Mouse (Mus musculus) intestine, postnatal 0 days (tissue): ENCODE measurements at regions not wholly inside any gene's neighbourhood (a gene's known extent, or its start where the extent isn't known, plus 50 kb on each side); places are given as distances from the start of the nearest gene placed in this dataset.
"Not testable (repeated sequence)": the region's sequence is repeated elsewhere in the genome, so short reads cannot be mapped to it uniquely, and the experiment has no call there.

Experiments used
- ATAC-seq: fragments of 200-750 bp; cut with Nextera tagmentation; 2 replicates; pipeline ENCODE4 v1.8.0; 2017; ENCODE audit warnings: mild to moderate bottlenecking, moderate TSS enrichment, moderate library complexity
- H3K27ac ChIP-seq: fragments of 300-500 bp; sonication (generic); 2 replicates; pipeline ENCODE4 v1.5.1; 2014; ENCODE audit warnings: mild to moderate bottlenecking, low read depth, low read length, moderate library complexity
- H3K27me3 ChIP-seq: fragments of 300-500 bp; sonication (generic); replicated peaks from 2 replicates; pipeline ENCODE4 v1.6.1; 2014; ENCODE audit warnings: low read length, mixed read lengths; ENCODE audit not compliant: control insufficient read depth, insufficient read depth
- H3K36me3 ChIP-seq: fragments of 300-500 bp; sonication (generic); 2 replicates; pipeline ENCODE4 v1.6.1; 2014; ENCODE audit warnings: mild to moderate bottlenecking, moderate library complexity; ENCODE audit not compliant: control insufficient read depth, insufficient read depth
- H3K4me1 ChIP-seq: fragments of 300-500 bp; sonication (generic); replicated peaks from 2 replicates; pipeline ENCODE4 v1.6.1; 2014; ENCODE audit warnings: antibody characterized with exemption, low read length, mixed read lengths; ENCODE audit not compliant: control insufficient read depth, insufficient read depth
- H3K4me2 ChIP-seq: fragments of 300-500 bp; sonication (generic); replicated peaks from 2 replicates; pipeline ENCODE4 v1.6.1; 2014; ENCODE audit warnings: low read depth, mild to moderate bottlenecking, moderate library complexity
- H3K4me3 ChIP-seq: fragments of 300-500 bp; sonication (generic); 2 replicates; pipeline ENCODE4 v1.5.1; 2014; ENCODE audit warnings: low read depth, low read length
- H3K9ac ChIP-seq: fragments of 300-500 bp; sonication (generic); 2 replicates; pipeline ENCODE4 v1.6.1; 2014; ENCODE audit warnings: mild to moderate bottlenecking, low read depth, low read length
- H3K9me3 ChIP-seq: fragments of 300-500 bp; sonication (generic); 2 replicates; pipeline ENCODE4 v1.6.1; 2016; ENCODE audit warnings: mixed run types; ENCODE audit not compliant: control insufficient read depth
- CTCF ChIP-seq: sonication (generic); IDR thresholded peaks from 2 replicates; pipeline ENCODE4 v1.5.1; 2016; ENCODE audit warnings: low read depth, mild to moderate bottlenecking, control low read depth, antibody characterized with exemption, moderate library complexity
- WGBS: fragments of 180-500 bp; shearing (Covaris S2); extraction: QIAGEN DNeasy Blood & Tissue Kit; methylation state at CpG from one replicate; pipeline ENCODE4 v1.1.7; 2014; 5-methylcytosine and 5-hydroxymethylcytosine counted together

DNA sequence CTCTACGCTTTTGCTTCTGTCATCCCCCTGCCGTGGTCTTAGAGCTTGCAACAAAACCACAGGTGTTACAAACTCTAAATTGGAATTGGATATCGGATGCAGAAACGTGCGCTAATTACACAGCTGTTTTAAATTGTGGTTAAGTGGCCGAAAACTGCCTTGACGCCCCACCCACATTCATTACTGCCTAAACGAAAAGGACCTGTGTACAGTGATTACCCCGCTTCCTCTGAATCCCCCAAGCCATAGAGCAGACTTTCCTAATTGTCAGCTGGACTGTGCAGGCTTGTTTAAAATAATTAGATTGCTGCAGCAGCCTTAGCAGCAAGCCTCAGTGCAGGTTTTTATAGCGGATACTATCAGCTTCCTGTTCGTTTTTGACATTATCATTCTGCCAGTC, 94.7 kb downstream of the Cxxc4 start:
- ATAC-seq: no peak
- no peaks in the 10 kb centered on the region for H3K27me3 ChIP-seq
- WGBS: 41% methylated on average over 11 of the region's 11 CpGs
- H3K9ac ChIP-seq: no peak overlapping the region
- no peaks in the 10 kb centered on the region for H3K4me1 ChIP-seq
- no peaks in the 10 kb centered on the region for H3K36me3 ChIP-seq
- TF ChIP-seq CTCF: no peak
- no peaks in the 10 kb centered on the region for H3K9me3 ChIP-seq
- H3K4me2 ChIP-seq: peak overlapping the region; percentile 41
- H3K27ac ChIP-seq: no peak overlapping the region
- H3K4me3 ChIP-seq: 0 out of 2 replicates have a peak overlapping the region, but pooled peaks have one; percentile 1

DNA sequence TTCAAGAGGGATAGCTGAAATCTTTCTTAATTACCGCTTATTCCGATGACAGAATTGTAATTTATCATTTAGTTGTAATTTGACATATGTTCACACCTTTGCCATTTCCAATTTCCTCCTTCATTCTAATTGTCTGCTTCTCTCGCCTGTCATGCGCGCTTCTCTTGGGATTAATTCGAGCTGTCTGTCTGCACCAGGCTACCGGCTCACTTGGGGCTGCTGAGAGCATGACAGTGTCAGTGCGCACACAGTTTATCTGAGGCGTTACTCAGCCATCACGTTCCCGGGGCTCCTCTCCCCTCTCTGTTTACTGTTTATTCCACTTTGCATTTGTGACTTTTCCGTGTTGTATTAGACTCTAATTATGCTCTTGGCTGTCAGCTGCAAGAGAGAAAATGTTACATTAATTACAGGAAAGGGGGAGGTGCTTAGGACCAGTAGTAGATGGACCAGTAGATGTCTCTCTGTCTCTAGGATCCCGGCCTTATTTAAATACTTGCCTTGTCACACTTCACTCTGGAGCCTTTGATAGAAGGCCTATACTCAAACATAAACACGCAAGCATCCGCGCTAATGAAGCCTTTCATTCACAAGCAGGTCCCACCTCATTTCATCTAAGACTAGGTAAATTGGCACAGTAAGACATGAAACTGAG, 95.3 kb downstream of the Cxxc4 start:
- Histone ChIP-seq H3K27ac (no peak overlapping the region), H3K27me3 (no peaks in the 10 kb centered on the region), H3K4me3 (0 out of 2 replicates have a peak overlapping the region, but pooled peaks have one; percentile 1), H3K9ac (no peak overlapping the region), H3K4me1 (no peaks in the 10 kb centered on the region), H3K36me3 (no peaks in the 10 kb centered on the region), H3K9me3 (no peaks in the 10 kb centered on the region), H3K4me2 (peak overlapping the region; percentile 41)
- WGBS: 49% methylated on average over 16 of the region's 16 CpGs
- TF ChIP-seq CTCF: no peak
- ATAC-seq: no peak

DNA sequence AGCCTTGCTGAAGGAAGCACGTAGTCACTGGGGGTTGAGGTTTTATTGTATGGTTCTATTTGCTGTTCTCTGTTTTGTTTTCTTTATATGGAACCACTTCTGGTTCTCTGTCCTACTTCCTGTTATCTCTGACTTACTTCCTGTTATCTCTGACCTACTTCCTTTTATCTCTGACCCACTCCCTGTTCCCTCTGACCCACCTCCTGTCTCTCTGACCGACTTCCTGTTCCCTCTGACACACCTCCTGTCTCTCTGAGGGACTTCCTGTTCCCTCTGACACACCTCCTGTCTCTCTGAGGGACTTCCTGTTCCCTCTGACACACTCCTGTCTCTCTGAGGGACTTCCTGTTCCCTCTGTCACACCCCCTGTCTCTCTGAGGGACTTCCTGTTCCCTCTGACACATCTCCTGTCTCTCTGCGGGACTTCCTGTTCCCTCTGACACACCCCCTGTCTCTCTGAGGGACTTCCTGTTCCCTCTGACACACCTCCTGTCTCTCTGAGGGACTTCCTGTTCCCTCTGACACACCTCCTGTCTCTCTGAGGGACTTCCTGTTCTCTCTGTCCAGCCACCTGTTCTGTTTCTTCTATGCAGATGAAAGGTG, 102.9 kb downstream of the Cxxc4 start:
- not testable (repeated sequence) for H3K9me3 ChIP-seq, H3K4me2 ChIP-seq, H3K9ac ChIP-seq, H3K27me3 ChIP-seq, H3K27ac ChIP-seq, ATAC-seq, H3K4me1 ChIP-seq, H3K36me3 ChIP-seq, H3K4me3 ChIP-seq
- 82% methylated on average over 3 of the region's 3 CpGs for WGBS

DNA sequence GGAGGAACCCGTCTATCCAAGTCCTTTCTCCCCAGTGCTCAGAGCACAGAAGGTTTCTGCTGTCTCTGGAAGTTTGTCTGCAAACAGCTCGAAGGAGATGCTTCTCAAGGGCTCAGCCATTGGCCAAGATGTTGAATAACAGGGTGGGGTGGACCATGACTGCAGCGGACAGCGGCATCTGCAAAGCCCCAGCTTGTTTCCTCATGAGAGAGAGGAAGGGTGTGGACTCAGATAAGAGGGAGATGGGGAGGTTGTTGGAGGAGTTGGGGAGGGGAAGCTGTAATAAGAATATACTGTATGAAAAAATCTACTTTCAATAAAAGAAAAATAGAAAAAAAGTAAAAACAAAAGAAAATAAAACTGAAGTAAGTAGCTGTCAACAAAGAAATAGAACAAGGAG, 129.7 kb downstream of the Cxxc4 start:
- no peak for ATAC-seq

DNA sequence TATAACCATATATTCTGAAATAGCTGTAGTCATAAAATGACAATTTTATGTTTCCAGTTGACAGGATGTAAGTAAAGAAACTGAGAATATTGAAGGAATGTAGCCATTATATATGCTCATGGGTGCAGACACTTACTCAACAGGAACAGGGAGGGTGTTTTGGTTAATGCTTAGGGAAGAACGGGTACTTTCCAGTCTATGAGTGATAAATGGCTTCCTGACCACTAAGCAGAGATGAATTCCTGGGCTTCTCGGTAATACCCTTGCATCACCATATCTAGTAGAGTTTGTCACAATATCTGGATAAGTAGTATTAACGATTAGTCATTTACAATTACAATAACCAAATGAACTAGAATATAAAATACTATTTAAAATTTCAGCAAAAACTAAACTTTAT, 130.5 kb downstream of the Cxxc4 start:
- H3K36me3 ChIP-seq: no peaks in the 10 kb centered on the region
- no peaks in the 10 kb centered on the region for H3K27me3 ChIP-seq
- H3K4me2 ChIP-seq: no peak overlapping the region
- no peak for ATAC-seq
- WGBS: 57% methylated on average over 3 of the region's 3 CpGs
- H3K4me1 ChIP-seq: no peaks in the 10 kb centered on the region
- TF ChIP-seq CTCF: no peak
- no peaks in the 10 kb centered on the region for H3K9me3 ChIP-seq
- H3K4me3 ChIP-seq: no peak overlapping the region
- H3K27ac ChIP-seq: no peak overlapping the region
- H3K9ac ChIP-seq: no peak overlapping the region

More for the DNA sequence above, 129.7 kb downstream of the Cxxc4 start:
- no peak overlapping the region for H3K9ac ChIP-seq
- no peaks in the 10 kb centered on the region for H3K9me3 ChIP-seq
- TF ChIP-seq CTCF: no peak
- no peaks in the 10 kb centered on the region for H3K36me3 ChIP-seq
- no peaks in the 10 kb centered on the region for H3K27me3 ChIP-seq
- no peaks in the 10 kb centered on the region for H3K4me1 ChIP-seq
- WGBS: 65% methylated on average over 4 of the region's 4 CpGs
- no peak overlapping the region for H3K27ac ChIP-seq
- no peak overlapping the region for H3K4me3 ChIP-seq
- no peak overlapping the region for H3K4me2 ChIP-seq

- ATAC-seq: no peak
- H3K4me2 ChIP-seq: no peak overlapping the region
- TF ChIP-seq CTCF: no peak
Measured at GRCm38 (mm10) chr3:134368591-134368990, 132.3 kb downstream of the Cxxc4 start.

DNA sequence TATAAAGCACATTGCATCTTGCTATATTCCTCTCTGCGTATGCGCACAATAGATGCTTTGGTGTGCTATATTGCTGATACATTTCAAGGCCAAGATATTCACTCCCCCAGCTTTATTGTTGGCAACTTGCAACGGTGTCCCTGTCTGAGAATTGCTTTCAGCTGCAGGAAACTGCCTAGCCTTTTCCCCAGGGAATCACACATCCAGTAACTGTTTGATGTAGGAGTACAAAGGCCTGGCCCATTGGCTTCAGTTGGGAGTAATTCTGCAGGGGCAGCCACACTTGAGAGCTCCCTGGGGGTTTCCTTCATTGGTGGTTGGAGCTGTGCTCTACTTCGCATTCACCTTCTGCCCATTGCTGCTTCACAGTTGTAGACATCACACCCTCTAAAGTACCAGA, 132.8 kb downstream of the Cxxc4 start:
- Histone ChIP-seq H3K4me1 (no peaks in the 10 kb centered on the region), H3K4me2 (no peak overlapping the region), H3K27me3 (no peaks in the 10 kb centered on the region), H3K36me3 (no peaks in the 10 kb centered on the region), H3K9ac (no peak overlapping the region), H3K4me3 (no peak overlapping the region), H3K27ac (no peak overlapping the region), H3K9me3 (no peaks in the 10 kb centered on the region)
- no peak for ATAC-seq
- WGBS: 61% methylated on average over 4 of the region's 4 CpGs
- TF ChIP-seq CTCF: no peak

More at GRCm38 (mm10) chr3:134368591-134368990, 132.3 kb downstream of the Cxxc4 start:
- no peaks in the 10 kb centered on the region for H3K36me3 ChIP-seq
- H3K27ac ChIP-seq: no peak overlapping the region
- H3K4me1 ChIP-seq: no peaks in the 10 kb centered on the region
- H3K9me3 ChIP-seq: no peaks in the 10 kb centered on the region
- H3K27me3 ChIP-seq: no peaks in the 10 kb centered on the region
- no peak overlapping the region for H3K4me3 ChIP-seq
- no peak overlapping the region for H3K9ac ChIP-seq
